Mouse (Mus musculus) thymus, postnatal 0 days (tissue): ENCODE data around the gene Padi6. TPM values are rescaled to one million over a fixed set of nuclear protein-coding genes. Genes with fewer than 3 reads are reported as not detected.

Source experiments
- DNase-seq: peaks from one replicate; pipeline ENCODE4 v3.0.0-alpha.2; 2015; ENCODE audit warnings: low spot score
- polyA plus RNA-seq: library from polyadenylated mRNA; unstranded; fragments of >200 nt; fragmentation: Nextera tagmentation; extraction: Ambion mirVana; gene quantifications from 2 replicates; pipeline ENCODE4 v1.2.1, GENCODE M21; 2015

Gene Padi6
- polyA plus RNA-seq = 0.46 and 0.77 TPM in 2 replicates

GRCm38 (mm10) chr4:140742543-140742942 lies at the start of gene Padi6:
Gene Padi6 (minus strand): TSS chr4:140742643.
- DNase-seq = no peak

DNA sequence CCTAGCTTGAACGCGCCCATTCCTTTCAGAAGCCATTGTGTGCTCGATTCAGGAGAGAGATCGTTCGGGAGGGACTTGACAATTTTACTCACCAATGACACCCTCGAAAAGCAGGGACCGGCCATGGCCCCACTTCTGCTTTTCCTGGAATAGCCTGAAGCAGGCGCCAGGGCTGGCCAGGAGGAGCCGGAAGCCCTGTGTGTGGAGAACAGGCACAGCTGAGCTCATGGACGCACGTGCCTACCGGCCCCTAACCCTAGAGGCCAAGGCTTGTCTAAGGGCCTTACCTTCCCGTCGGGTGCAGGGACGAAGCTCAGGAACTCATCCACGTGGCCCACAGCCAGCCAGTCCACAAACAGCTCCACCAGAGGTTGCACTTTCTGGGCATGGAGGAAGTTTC lies 48.6 kb upstream of the Padi6 start:
- DNase-seq = no peak

- DNase-seq = no peak
Observed at GRCm38 (mm10) chr4:140789983-140790382, 47.5 kb upstream of the Padi6 start.

GRCm38 (mm10) chr4:140788983-140789382 lies 46.5 kb upstream of the Padi6 start:
- peak; percentile 65 for DNase-seq

- DNase-seq = no peak
Observed at GRCm38 (mm10) chr4:140788264-140788663, 45.8 kb upstream of the Padi6 start.

GRCm38 (mm10) chr4:140787414-140787813 lies 45.0 kb upstream of the Padi6 start:
- peak; percentile 27 for DNase-seq

GRCm38 (mm10) chr4:140785217-140785616 lies 42.8 kb upstream of the Padi6 start:
- DNase-seq = no peak

DNA sequence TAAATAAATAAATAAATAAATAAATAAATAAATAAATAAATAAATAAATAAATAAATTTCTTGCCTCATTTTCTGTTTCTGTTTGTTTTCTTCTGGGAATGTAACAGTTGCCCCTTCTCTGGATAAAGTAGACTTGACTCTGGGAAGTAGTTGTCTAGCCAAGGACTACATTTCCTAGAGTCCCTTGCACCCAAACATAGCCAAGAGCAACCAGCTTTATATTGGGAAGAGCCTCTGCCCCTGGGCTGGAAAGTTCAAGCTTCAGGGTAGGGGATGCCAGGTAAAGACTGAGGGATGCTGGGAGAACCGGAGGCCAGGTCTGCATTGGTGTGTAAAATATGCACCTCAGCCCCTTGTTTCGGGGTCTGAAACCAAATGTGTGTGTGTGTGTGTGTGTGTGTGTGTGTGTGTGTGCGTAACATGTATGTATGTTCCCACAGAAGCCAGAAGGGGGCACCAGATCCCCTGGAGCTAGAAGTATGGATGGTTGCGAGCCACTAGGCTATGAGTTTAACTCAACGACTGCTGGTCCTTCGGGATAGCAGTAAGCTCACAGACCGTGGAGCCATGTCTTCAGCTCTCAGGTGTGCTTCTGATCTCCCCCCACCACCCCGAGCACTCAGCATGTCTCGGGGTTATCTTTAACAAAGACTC lies 42.0 kb upstream of the Padi6 start:
- DNase-seq = no peak

GRCm38 (mm10) chr4:140782821-140783220 lies 40.4 kb upstream of the Padi6 start:
- peak; percentile 42 for DNase-seq

- DNase-seq = no peak
Observed at GRCm38 (mm10) chr4:140780507-140780906, 38.1 kb upstream of the Padi6 start.

GRCm38 (mm10) chr4:140779803-140780397 lies 37.5 kb upstream of the Padi6 start:
- no peak for DNase-seq

DNA sequence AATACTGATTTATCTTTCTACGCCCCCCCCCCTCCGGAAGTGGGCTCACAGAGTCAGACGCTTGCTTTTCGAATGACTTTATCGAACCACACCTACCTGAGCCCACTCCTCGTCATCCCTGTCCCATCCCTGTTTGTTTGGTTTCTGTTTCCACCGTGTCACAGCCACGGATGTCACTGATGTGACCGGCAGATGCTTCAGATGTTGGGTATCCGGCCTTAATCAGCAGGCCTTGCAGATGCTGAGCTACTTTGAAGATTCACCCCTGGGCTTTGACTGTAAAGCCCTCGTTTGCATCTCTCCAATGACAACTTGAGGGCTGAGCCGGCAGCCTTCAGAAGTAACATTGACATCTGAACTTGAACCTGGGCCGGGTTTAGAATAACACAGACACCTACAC lies 34.2 kb upstream of the Padi6 start:
- DNase-seq = no peak

DNA sequence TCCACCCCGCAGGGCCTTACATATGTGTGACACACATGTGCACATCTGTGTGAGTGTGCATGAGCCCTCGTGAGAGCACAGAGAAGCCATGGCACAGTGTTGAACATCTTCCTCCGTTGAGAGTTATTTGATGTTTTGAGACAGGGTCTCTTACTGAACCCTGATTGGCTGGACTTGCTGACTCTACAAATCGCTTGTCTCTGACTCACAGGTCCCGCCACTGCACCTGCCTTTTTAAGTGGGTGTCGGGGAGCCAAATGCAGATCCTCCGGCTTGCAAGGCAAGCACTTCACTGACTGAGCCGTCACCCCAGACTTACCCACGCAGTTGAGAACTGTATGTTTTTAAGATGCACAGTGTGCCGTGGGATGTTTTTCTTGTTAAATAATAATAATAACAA lies 33.4 kb upstream of the Padi6 start:
- peak; percentile 70 for DNase-seq

DNA sequence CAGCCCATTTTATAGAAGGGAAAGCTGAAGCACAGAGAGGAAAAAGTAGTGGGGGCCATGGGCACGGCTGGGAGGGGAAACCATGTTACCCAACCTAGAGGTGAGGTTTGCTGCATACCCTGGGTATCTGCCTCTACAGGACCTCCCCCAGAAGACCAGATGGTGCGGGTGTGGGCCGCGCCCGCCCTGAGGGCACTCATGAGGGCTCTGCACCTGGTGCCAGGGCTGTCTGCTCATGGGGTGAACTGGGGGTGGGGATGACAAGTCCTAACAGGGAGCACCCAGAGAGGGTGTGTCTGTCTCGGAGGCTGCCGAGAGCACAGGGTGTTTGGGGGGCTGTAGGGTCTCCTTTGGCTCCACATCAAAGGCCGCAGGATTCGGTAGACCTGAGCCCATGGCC lies 32.5 kb upstream of the Padi6 start:
- peak; percentile 59 for DNase-seq

GRCm38 (mm10) chr4:140774025-140774800 lies 31.8 kb upstream of the Padi6 start, which contains the start of gene Padi4:
Gene Padi4 (minus strand): TSS chr4:140774236.
- no peak for DNase-seq

DNA sequence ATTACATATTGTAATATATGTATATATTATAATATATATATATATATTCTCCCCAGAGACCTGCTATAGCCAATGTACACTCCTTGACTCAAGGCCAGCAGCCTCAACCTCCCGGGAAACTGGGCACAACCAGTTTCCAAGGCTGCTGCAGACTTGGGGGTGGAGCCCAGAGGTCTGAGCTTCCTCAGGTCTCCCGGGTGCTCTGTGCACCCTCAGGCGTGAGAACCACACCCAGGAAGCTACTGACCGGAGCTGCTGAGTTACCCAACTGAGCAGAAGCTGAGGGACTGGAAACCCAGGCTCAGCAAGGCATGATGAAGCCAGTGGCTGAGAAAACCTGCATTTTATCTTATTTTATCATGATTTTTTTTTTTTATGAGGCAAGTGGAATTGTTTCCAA lies 28.6 kb upstream of the Padi6 start:
- no peak for DNase-seq

GRCm38 (mm10) chr4:140770433-140770832 lies 28.0 kb upstream of the Padi6 start:
- DNase-seq = no peak

DNA sequence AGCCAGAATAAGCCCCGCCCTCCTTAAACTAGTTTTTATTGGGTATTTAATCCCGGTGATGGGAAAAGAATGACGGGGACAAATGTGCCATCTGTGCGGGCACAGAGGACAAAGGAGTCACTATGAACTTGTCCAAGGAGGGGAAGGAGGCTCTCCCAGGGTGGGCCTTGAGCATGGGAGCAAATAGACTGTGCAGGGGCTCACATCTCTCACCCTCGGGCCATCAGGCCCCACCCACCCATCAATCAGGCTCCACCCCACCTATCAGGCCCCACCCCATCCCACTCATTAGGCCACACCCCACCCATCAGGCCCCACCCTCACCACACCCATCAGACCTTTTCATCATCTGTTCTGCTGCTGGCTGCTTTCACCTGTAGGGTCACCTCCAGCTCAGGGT lies 26.5 kb upstream of the Padi6 start:
- DNase-seq = no peak

- DNase-seq = no peak
Observed at GRCm38 (mm10) chr4:140765936-140766335, 23.5 kb upstream of the Padi6 start.

DNA sequence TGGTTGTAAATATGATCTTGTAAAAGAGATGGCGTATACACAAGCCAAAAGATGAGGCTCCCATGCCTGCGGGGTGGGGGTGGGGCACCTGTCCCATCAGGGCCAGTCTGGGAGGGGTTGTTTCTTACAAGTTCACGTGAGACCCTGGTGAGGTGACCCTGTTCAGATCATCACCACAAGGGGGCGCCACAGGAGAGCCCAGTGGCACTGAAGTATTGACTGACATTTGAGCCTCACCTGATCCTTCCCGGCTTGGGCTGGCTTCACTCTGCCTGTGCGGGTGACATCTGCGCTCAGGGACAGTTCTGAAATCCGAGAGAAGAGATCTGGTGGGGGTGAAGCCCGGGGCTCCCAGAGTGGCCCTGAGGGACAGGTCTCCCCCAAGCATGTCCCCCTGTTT lies 20.7 kb upstream of the Padi6 start:
- peak; percentile 81 for DNase-seq

GRCm38 (mm10) chr4:140761601-140762000 lies 19.2 kb upstream of the Padi6 start:
- DNase-seq = no peak

GRCm38 (mm10) chr4:140755811-140756210 lies 13.4 kb upstream of the Padi6 start:
- DNase-seq = no peak
